Mouse (Mus musculus) embryonic facial prominence, embryonic 10.5 days (tissue): ENCODE measurements around the gene Kctd8. TPM values are rescaled to one million over a fixed set of nuclear protein-coding genes. Genes with fewer than 3 reads are reported as not detected.

ENCODE experiments used
- DNase-seq: peaks from one replicate; pipeline ENCODE4 v3.0.0-alpha.2; 2017; ENCODE audit warnings: low spot score
- H3K27ac ChIP-seq: fragments of 300-500 bp; sonication (generic); replicated peaks from 2 replicates; pipeline ENCODE4 v1.5.1; 2016; ENCODE audit warnings: mild to moderate bottlenecking
- H3K27me3 ChIP-seq: fragments of 300-500 bp; sonication (generic); replicated peaks from 2 replicates; pipeline ENCODE4 v1.6.1; 2016; ENCODE audit warnings: low read depth, mild to moderate bottlenecking; ENCODE audit not compliant: poor library complexity, severe bottlenecking
- H3K36me3 ChIP-seq: fragments of 300-500 bp; sonication (generic); replicated peaks from 2 replicates; pipeline ENCODE4 v1.6.1; 2016; ENCODE audit warnings: mild to moderate bottlenecking, moderate library complexity
- H3K4me1 ChIP-seq: fragments of 300-500 bp; sonication (generic); 2 replicates; pipeline ENCODE4 v1.6.1; 2016
- H3K4me3 ChIP-seq: fragments of 300-500 bp; sonication (generic); 2 replicates; pipeline ENCODE4 v1.5.1; 2016; ENCODE audit warnings: mild to moderate bottlenecking, moderate library complexity
- H3K9me3 ChIP-seq: fragments of 300-500 bp; sonication (generic); 2 replicates; pipeline ENCODE4 v1.6.1; 2016; ENCODE audit warnings: mild to moderate bottlenecking
- WGBS: fragments of 180-500 bp; shearing (Covaris S2); methylation state at CpG from one replicate; pipeline ENCODE4 v1.1.7; 2016; 5-methylcytosine and 5-hydroxymethylcytosine counted together
- polyA plus RNA-seq: library from polyadenylated mRNA; unstranded; fragments of >200 nt; fragmentation: Nextera tagmentation; extraction: Ambion mirVana; gene quantifications from 2 replicates; pipeline ENCODE4 v1.2.1, GENCODE M21; 2016

Gene Kctd8
- 0.58 and 0.66 TPM in 2 replicates for polyA plus RNA-seq

DNA sequence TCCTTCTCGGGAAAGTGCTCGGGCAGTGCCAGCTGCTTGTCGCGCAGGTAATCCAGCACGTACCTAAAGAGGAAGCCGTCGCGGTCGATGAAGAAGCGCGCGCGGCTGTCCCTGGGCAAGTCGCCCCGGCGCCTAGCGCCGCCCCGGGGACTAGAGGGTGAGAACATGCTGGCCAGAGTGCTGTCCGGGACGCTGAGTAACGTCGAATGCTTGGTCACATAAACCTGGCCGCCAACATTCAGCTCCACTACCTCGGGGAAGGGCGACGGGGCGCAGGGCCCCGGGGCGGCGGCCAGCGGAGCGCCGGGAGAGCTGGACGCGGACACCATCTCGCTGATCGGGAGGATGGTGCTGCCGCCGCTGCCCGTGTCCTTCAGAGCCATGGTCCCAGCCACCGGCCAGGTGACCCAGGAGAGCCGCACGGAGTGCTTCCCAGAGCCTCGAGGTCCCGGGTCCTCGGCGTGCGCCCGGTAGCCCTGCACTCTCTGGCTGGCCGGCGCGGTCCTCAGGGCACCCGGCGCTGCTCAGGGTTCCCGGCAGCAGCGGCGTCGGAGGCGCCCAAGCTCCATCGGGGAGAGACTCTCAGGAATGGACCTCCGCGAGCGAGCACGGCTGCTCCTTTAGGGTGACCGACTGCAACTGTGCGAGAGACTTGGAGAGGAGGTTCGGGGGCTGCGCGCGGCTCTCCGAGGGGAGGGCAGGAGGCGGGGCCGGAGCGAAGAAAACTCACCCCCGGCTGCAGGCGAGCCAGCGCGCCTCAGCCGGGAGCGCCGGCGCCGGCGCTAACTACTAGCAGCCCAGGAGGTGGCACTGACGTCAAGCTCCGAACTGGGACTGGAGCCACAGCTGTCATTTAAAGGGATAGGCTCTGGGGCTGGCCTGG is at the start of gene Kctd8:
Gene Kctd8, minus strand, starts transcription at position 761 of the 883 bp plus-strand sequence.
- peak; percentile 85 for DNase-seq
- H3K27me3 ChIP-seq = peaks cover 40% of the 10 kb centered on the region

GRCm38 (mm10) chr5:69379072-69379471 is 37.6 kb upstream of the Kctd8 start:
- H3K9me3 ChIP-seq = no peaks in the 10 kb centered on the region
- no peak overlapping the region for H3K4me3 ChIP-seq
- no peaks in the 10 kb centered on the region for H3K36me3 ChIP-seq
- DNase-seq = no peak
- 87% methylated on average over 4 of the region's 4 CpGs for WGBS
- H3K4me1 ChIP-seq = no peaks in the 10 kb centered on the region
- no peaks in the 10 kb centered on the region for H3K27me3 ChIP-seq
- no peak overlapping the region for H3K27ac ChIP-seq

More for the DNA sequence above, at the start of gene Kctd8:
- Histone ChIP-seq H3K27ac (peak within 1 kb of the TSS; percentile 51; the same call in 1 of the 2 replicates), H3K4me3 (peak within 1 kb of the TSS; percentile 68), H3K36me3 (no peaks in the 10 kb centered on the region), H3K4me1 (peaks cover 22% of the 10 kb centered on the region), H3K9me3 (no peaks in the 10 kb centered on the region)
- under 1% methylated on average over 87 of the region's 87 CpGs for WGBS

DNA sequence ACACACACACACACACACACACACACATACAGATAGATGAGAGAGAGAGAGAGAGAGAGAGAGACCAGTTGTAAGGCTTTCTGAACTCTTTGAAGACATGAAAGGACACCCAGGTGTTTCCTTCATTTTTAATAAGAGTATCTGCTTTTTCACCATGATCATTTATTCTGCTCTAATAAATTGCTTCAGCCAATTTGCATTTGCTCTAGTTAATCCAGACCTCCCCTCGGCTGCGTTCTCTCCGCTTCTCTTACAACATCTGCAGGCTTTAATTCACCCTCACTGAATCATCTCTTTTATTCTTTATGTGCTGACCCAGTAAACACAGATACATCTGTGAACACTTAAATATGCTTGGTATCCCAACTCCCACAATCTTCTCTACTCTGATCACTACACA is 9.1 kb upstream of the Kctd8 start:
- WGBS = 86% methylated on average over 3 of the region's 3 CpGs
- Histone ChIP-seq H3K4me1 (no peaks in the 10 kb centered on the region), H3K9me3 (no peaks in the 10 kb centered on the region), H3K27me3 (no peaks in the 10 kb centered on the region), H3K36me3 (no peaks in the 10 kb centered on the region), H3K4me3 (no peak overlapping the region), H3K27ac (no peak overlapping the region)
- no peak for DNase-seq

GRCm38 (mm10) chr5:69340102-69340918 is 1.2 kb downstream of the Kctd8 start:
- Histone ChIP-seq H3K27me3 (peaks cover 40% of the 10 kb centered on the region), H3K36me3 (no peaks in the 10 kb centered on the region), H3K4me3 (peak overlapping the region; percentile 68), H3K27ac (peak overlapping the region; percentile 51; the same call in 1 of the 2 replicates), H3K9me3 (no peaks in the 10 kb centered on the region), H3K4me1 (peaks cover 22% of the 10 kb centered on the region)
- under 1% methylated on average over 44 of the region's 44 CpGs for WGBS
- DNase-seq = peak; percentile 57

DNA sequence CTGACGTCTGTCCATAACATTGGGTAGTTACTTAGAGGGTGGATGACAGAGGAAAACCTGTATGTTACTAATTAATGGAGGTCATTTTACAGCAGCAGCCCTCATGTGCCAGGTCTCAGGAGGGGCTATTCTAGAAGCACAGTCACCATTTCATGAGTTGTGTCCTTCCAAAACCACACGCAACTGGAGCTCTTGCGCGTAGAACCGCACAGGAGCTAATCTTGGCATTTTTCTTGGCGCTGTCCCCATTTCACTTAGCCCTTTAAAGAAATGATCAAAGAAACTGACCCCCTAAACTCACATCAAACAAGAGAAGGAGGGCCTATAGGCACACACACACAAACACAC is 1.9 kb downstream of the Kctd8 start:
- WGBS = 73% methylated on average over 6 of the region's 6 CpGs
- Histone ChIP-seq H3K9me3 (no peaks in the 10 kb centered on the region), H3K27ac (no peak overlapping the region), H3K4me3 (peak overlapping the region; percentile 68; the same call in 1 of the 2 replicates), H3K27me3 (peaks cover 40% of the 10 kb centered on the region), H3K36me3 (no peaks in the 10 kb centered on the region), H3K4me1 (peaks cover 22% of the 10 kb centered on the region)
- no peak for DNase-seq

DNA sequence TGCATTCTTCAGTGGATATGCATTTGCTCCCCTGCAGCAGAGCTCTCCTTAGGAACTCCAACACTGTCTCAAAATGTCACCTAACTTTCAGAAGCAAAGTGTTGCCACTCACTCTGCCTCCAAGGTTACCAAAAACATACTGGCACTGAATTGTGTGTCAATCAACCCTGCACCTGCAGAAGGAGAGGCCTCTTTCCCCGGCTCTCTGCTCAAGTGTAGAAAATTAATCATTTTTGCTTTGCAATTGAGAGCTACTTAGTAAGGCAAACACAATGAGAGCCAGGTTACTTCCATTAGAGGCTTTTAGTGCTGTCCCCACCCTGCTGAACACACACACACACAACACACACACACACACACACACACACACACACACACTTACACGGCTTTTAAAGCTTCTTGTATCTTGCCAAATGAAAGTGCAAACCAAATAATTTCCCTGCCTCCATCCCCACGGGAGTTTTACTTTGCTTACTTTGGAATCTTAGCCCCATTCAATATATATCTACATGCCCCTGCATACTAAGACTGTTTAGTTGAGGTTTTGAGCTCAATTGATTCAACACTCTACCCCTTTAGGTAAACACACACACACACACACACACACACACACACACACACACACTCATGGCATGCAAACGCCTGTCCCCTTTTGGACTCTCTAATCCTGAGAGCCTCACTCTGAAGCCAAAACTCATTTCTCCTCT is 2.4 kb downstream of the Kctd8 start:
- peak; percentile 8 for DNase-seq
- no peaks in the 10 kb centered on the region for H3K9me3 ChIP-seq
- H3K4me1 ChIP-seq = peaks cover 22% of the 10 kb centered on the region
- WGBS = 55% methylated on average over 4 of the region's 4 CpGs
- no peaks in the 10 kb centered on the region for H3K36me3 ChIP-seq
- H3K27ac ChIP-seq = no peak overlapping the region
- H3K27me3 ChIP-seq = peaks cover 40% of the 10 kb centered on the region
- no peak overlapping the region for H3K4me3 ChIP-seq

DNA sequence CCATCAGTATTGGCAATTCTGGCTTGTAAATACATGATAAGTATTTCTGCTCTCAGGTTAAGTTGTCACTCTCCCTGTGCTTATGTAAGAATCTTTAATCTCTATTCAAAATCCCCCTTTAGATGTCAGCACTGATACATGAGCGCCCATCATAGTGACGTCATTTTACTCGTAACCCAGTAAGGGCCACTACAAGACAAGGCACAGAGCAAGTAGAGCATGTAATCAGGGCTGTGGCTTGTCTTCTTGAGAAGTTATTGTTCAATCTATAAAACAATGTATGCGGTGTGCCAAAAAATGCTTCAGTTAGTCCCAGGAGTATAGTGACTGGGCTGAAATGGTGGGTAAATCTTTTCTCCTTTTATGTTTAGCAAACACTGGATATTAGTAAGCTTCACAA is 13.9 kb downstream of the Kctd8 start:
- Histone ChIP-seq H3K36me3 (no peaks in the 10 kb centered on the region), H3K27me3 (no peaks in the 10 kb centered on the region), H3K4me1 (no peaks in the 10 kb centered on the region; the same call in 1 of the 2 replicates), H3K27ac (no peak overlapping the region), H3K4me3 (no peak overlapping the region), H3K9me3 (no peaks in the 10 kb centered on the region)
- no peak for DNase-seq
- 77% methylated on average over 4 of the region's 4 CpGs for WGBS

DNA sequence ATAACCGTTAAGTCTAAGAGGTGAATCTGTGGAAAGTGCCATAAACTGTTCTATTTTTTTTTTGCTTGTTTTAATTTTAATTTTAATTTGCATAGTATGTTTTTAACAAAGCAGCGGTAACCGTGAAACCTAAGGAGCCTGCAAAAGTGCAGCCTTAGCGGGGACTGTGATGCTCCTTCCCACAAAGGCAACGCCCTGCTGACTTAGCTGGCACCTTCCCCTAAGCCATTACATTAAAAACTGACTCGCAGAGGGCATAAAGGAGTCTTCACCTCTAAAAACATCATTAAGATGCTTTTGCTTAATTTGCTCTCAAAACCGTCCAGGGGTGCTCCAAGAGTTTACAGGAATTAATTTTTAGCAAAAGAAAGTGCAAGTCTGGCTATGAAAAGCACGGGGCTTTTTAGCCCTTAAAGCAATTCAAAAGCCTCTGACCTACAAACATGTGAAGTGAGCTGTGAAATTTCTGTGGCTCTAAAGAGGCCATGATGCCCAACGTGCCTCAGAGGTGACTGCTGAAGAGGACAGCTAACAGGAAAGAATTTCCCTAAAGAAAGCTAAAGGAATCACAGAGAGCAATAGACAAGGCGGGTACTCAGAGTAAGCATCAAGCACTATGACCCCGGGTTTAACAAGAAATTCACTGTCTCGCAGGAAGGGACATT is 16.8 kb downstream of the Kctd8 start:
- Histone ChIP-seq H3K36me3 (no peaks in the 10 kb centered on the region), H3K27ac (no peak overlapping the region), H3K9me3 (no peaks in the 10 kb centered on the region), H3K4me3 (no peak overlapping the region), H3K27me3 (no peaks in the 10 kb centered on the region), H3K4me1 (no peaks in the 10 kb centered on the region; the same call in 1 of the 2 replicates)
- 58% methylated on average over 12 of the region's 12 CpGs for WGBS
- no peak for DNase-seq

DNA sequence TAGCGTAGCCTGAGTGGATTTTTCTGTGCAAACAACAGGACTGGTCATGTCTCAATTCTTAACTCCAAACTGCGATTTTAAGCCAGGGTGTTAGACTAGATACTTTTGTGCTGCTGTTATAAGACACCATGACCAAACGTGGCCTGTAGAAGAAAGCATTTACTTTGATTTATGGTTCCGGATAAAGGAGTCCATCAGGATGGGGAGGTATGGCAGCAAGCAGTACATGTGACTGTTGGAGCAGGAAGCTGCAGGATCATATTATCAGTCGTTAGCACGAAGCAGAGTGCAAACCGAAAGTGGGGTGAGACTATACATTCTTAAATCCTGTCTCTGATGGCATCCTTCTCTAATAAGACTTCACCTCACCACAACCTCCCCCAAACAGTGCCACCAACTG is 28.9 kb downstream of the Kctd8 start:
- WGBS = 85% methylated on average over 7 of the region's 7 CpGs
- no peak overlapping the region for H3K27ac ChIP-seq
- DNase-seq = no peak
- H3K36me3 ChIP-seq = no peaks in the 10 kb centered on the region
- H3K27me3 ChIP-seq = no peaks in the 10 kb centered on the region
- no peak overlapping the region for H3K4me3 ChIP-seq
- H3K4me1 ChIP-seq = no peaks in the 10 kb centered on the region
- no peaks in the 10 kb centered on the region for H3K9me3 ChIP-seq

DNA sequence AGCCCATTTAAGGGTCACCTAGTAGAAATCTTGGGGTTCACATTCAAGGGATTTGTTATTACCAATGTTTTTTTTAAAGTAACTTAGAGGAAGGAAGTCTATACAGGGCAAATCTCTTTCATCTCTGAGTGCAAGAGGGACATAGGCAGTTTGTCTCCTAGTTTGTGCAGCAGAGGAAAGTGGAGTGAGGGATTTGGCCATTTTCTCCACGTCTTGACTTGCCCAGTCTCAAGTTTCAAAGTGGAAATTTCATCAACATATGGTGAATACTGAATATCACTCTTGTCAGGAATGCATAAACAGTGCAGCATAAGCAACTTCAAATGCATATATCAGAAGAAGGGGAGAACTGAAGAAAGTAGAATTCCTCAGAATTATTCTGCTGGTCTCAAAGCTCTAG is 39.8 kb downstream of the Kctd8 start:
- H3K4me3 ChIP-seq = no peak overlapping the region
- no peaks in the 10 kb centered on the region for H3K36me3 ChIP-seq
- no peaks in the 10 kb centered on the region for H3K27me3 ChIP-seq
- no peak for DNase-seq
- WGBS = 41% methylated on average over 1 of the region's 1 CpGs
- no peaks in the 10 kb centered on the region for H3K9me3 ChIP-seq
- H3K4me1 ChIP-seq = no peaks in the 10 kb centered on the region
- no peak overlapping the region for H3K27ac ChIP-seq

DNA sequence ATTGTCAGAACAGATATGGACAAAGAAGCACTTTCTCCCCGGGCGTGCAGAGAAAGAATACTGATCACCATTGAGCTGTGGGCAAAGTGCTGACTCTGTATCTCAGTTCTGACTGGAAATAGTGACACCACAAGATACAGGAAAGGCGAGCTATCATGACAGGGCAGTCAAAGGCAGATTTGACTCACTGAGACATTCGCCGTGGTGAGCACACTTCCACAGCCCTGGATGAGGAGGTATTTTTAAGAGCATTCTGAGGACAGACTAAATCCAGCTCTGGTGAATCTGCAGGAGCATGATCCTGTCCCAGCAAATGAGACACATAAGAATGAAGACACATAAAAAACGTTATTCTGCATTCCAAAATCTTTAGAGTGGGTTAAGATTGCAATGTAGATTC is 49.1 kb downstream of the Kctd8 start:
- Histone ChIP-seq H3K4me3 (no peak overlapping the region), H3K27me3 (no peaks in the 10 kb centered on the region), H3K4me1 (no peaks in the 10 kb centered on the region), H3K36me3 (no peaks in the 10 kb centered on the region), H3K9me3 (no peaks in the 10 kb centered on the region), H3K27ac (no peak overlapping the region)
- 86% methylated on average over 6 of the region's 6 CpGs for WGBS
- no peak for DNase-seq

DNA sequence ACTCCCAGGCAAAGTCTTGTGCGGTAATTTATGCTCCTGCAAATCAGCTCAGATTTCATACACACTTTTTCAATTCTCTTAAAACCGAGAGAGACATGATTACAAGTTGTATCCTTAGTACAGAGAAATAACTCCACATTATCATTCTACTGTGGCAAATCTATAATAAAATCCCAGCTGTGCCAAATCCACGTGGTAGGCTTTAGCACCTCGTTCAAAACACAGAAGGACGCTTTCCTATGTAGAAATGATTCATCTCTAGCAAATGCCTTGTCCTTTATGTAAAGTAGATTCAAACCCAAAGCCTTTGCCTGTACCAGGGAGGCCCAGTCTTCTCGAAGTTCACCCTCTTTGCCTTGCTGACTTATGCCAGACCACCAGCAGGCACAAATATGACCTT is 57.1 kb downstream of the Kctd8 start:
- no peak for DNase-seq
- H3K4me1 ChIP-seq = no peaks in the 10 kb centered on the region
- H3K36me3 ChIP-seq = no peaks in the 10 kb centered on the region
- H3K9me3 ChIP-seq = no peaks in the 10 kb centered on the region
- H3K4me3 ChIP-seq = no peak overlapping the region
- no peak overlapping the region for H3K27ac ChIP-seq
- H3K27me3 ChIP-seq = no peaks in the 10 kb centered on the region
- 84% methylated on average over 6 of the region's 6 CpGs for WGBS
